Mouse (Mus musculus) ES-E14 (cell line): ENCODE data around the gene Ncapd3. TPM values are rescaled to one million over a fixed set of nuclear protein-coding genes. Genes with fewer than 3 reads are reported as not detected.

Source experiments
- DNase-seq: peaks from one replicate; pipeline ENCODE4 v3.0.0-alpha.2; 2013; ENCODE audit warnings: low read depth, low spot score
- H3K27ac ChIP-seq: 2 replicates; pipeline ENCODE4 v1.5.1; 2012; ENCODE audit warnings: low read depth, mild to moderate bottlenecking, low read length, moderate library complexity, mixed read lengths; ENCODE audit not compliant: poor library complexity, insufficient read depth, severe bottlenecking
- H3K36me3 ChIP-seq: 2 replicates; pipeline ENCODE4 v1.6.1; 2012; ENCODE audit warnings: mild to moderate bottlenecking, low read length, moderate library complexity, mixed read lengths; ENCODE audit not compliant: control insufficient read depth, poor library complexity, insufficient read depth, severe bottlenecking
- H3K4me1 ChIP-seq, 2 experiments: fragments of 150-350 bp in 1 of 2; sonication (generic) in 1 of 2; 2 replicates each; pipeline ENCODE4 v1.6.1; 2012; ENCODE audit warnings: low read length in 2 of 2, mild to moderate bottlenecking in 1 of 2, mixed read lengths in 1 of 2; ENCODE audit not compliant: control insufficient read depth in 2 of 2, insufficient read depth in 2 of 2, poor library complexity in 1 of 2
- H3K4me3 ChIP-seq, 2 experiments: fragments of 150-350 bp in 1 of 2; sonication (generic) in 1 of 2; 2 replicates each; pipeline ENCODE4 v1.5.1; 2012; ENCODE audit warnings: low read length in 2 of 2, low read depth in 1 of 2, mild to moderate bottlenecking in 1 of 2, mixed read lengths in 1 of 2; ENCODE audit not compliant: insufficient read depth in 1 of 2, poor library complexity in 1 of 2, severe bottlenecking in 1 of 2
- H3K9ac ChIP-seq: 2 replicates; pipeline ENCODE4 v1.6.1; 2012; ENCODE audit warnings: low read depth, mild to moderate bottlenecking, low read length, mixed read lengths; ENCODE audit not compliant: poor library complexity, insufficient read depth, severe bottlenecking
- H3K9me3 ChIP-seq: fragments of 150-350 bp; sonication (generic); 2 replicates; pipeline ENCODE4 v1.6.1; 2012; ENCODE audit warnings: low read depth, mild to moderate bottlenecking, low read length; ENCODE audit not compliant: control insufficient read depth, insufficient read depth
- CHD2 ChIP-seq: IDR thresholded peaks from 2 replicates; pipeline ENCODE4 v1.6.1; 2014; ENCODE audit warnings: mild to moderate bottlenecking, low read depth, low read length, inconsistent platforms
- HCFC1 ChIP-seq: IDR thresholded peaks from 2 replicates; pipeline ENCODE4 v1.6.1; 2012; ENCODE audit warnings: low read length, inconsistent platforms, borderline replicate concordance; ENCODE audit not compliant: insufficient read depth
- MAFK ChIP-seq: IDR thresholded peaks from 2 replicates; pipeline ENCODE4 v1.6.1; 2014; ENCODE audit warnings: mild to moderate bottlenecking, low read depth, low read length, inconsistent platforms; ENCODE audit not compliant: insufficient read depth
- ZC3H11A ChIP-seq: IDR thresholded peaks from 2 replicates; pipeline ENCODE4 v1.6.1; 2012; ENCODE audit warnings: low read depth, mild to moderate bottlenecking, inconsistent platforms, low read length, borderline replicate concordance
- ZNF384 ChIP-seq: IDR thresholded peaks from 2 replicates; pipeline ENCODE4 v1.6.1; 2012; ENCODE audit warnings: low read depth, low read length, inconsistent platforms
- in situ Hi-C, 2 experiments: fragments of 600-800 bp; cut with MboI; formaldehyde crosslinking; loops; one replicate each; pipeline ENCODE4 v1.15.1; 2025; ENCODE audit warnings: low sequenced_read_pairs in 2 of 2, inconsistent platforms in 1 of 2; ENCODE audit not compliant: unreplicated experiment in 2 of 2
- total RNA-seq: library from RNA; depleted of rRNA; stranded (reverse); fragments of 300-350 nt; gene quantifications from 2 replicates; pipeline ENCODE4 v1.2.3, GENCODE M21; 2012; rRNA removed

Gene Ncapd3
- total RNA-seq, 1 experiment: 41.5 TPM

DNA sequence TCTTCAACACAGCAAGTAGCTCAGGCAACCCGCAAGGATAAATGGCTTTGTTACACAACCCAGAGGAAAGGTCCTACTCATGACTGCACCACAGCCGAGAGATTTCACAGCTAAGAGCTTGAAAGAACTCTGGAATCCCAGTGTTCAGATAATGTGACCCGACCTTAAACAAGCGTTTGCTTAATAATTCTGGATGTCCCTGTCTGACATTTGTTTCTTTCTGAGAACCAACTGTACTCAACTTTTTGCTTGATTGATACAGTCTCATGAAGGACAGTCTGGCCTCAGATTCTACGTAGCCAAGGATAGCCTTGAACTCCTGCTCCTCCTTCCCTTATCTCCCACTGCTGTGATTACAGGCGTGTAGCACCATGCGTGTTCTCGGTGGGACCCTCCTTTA is 106.7 kb downstream of the Ncapd3 start:
- DNase-seq: no peak
- Histone ChIP-seq H3K4me1 (no peaks in the 10 kb centered on the region), H3K9me3 (no peaks in the 10 kb centered on the region), H3K27ac (no peak overlapping the region), H3K36me3 (no peaks in the 10 kb centered on the region), H3K9ac (no peak overlapping the region), H3K4me3 (no peak overlapping the region)
- in situ Hi-C loops: no loop called here
- TF ChIP-seq ZC3H11A: no peak
- TF ChIP-seq ZNF384: no peak
- TF ChIP-seq CHD2: no peak
- TF ChIP-seq MAFK: no peak
- no peak for TF ChIP-seq HCFC1

DNA sequence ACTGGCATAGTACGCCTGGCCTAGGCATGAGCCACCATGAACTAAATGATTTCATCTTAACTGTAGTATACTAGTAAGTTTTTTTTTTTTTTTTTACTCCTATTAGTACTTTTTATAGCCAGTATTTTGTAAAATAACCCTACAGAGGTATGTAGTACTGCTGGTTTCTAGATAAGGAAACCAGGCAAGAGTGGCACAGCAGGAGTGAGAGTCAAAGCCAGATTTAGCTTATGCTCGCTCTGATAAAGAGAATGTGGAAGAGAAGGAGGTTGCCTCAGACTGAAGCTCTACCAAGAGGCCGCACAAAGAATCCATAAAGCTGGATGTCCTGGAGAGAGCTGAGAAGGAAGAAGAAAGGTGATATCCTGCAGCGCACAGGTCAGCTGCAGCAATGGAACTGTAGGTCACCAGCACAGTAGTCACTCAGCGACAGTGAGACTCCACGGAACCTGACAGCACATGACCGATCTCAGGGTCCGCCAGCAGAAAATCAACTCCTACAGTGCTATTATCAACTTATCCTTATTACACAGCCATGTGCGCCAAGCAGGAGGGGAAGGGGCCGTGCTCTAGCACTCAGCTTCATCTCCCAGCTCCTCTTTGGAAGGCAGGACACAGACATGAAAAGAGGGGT is 110.6 kb downstream of the Ncapd3 start:
- in situ Hi-C loops: no loop called here
- Histone ChIP-seq H3K27ac (no peak overlapping the region), H3K4me3 (no peak overlapping the region), H3K36me3 (no peaks in the 10 kb centered on the region), H3K4me1 (no peaks in the 10 kb centered on the region), H3K9me3 (no peaks in the 10 kb centered on the region), H3K9ac (no peak overlapping the region)
- TF ChIP-seq ZC3H11A (no peak), MAFK (no peak)
- DNase-seq: no peak

DNA sequence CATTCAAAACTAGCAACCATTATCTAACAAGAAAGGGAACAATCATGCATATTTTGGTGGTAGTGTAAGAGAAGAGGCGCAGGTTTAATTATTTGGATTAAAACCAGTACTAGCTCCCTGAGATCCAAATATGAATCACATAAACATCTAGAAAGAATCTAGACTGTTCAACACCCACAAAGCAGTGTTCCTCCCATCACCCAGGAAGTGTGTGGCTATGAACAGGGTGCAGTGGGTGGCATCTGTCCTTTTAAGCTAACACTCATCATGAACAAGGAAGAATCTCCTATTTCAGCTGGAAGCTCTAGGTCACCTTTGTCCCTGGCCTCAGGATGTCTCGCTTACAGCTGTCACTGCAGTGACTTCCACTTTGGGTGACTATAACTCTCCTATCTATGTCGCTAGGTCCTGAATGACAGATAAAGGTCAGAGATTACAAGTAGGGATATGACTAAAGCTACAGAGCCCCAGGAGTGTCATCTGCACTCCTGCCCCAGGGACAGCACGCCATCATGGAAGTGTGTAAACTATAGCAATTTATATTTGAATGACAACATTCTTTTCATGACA is 114.4 kb downstream of the Ncapd3 start:
- no peak overlapping the region for H3K9ac ChIP-seq
- DNase-seq: no peak
- H3K27ac ChIP-seq: no peak overlapping the region
- no peak overlapping the region for H3K4me3 ChIP-seq
- in situ Hi-C loops: no loop called here
- no peaks in the 10 kb centered on the region; the same call in 1 of the 2 replicates for H3K36me3 ChIP-seq
- TF ChIP-seq CHD2 (no peak), MAFK (no peak), ZNF384 (no peak), ZC3H11A (no peak), HCFC1 (no peak)
- H3K9me3 ChIP-seq: no peaks in the 10 kb centered on the region
- H3K4me1 ChIP-seq: peaks cover 0 to 3% of the 10 kb centered on the region in 2 experiments; a peak in 1 of 4 replicates

Other genes starting within 250 kb of the Ncapd3 start
- gene Glb1l2, start 223.7 kb upstream of the Ncapd3 start, total RNA-seq: 2.6 and 4.2 TPM in 2 replicates
- gene Glb1l3, start 169.3 kb upstream of the Ncapd3 start, total RNA-seq: not detected in 2 replicates
- gene Gm1110, start 107.1 kb upstream of the Ncapd3 start, total RNA-seq: not detected in 2 replicates
- gene Acad8, start 30.6 kb upstream of the Ncapd3 start, total RNA-seq: 33.2 and 39.6 TPM in 2 replicates
- 103 and 112 TPM in 2 replicates for gene Thyn1, start 30.5 kb upstream of the Ncapd3 start, total RNA-seq
- gene Vps26b, start 110 bp upstream of the Ncapd3 start, total RNA-seq: 19.7 and 28.3 TPM in 2 replicates
- gene Jam3, start 125.2 kb downstream of the Ncapd3 start, total RNA-seq: 29.7 and 30.8 TPM in 2 replicates